Mouse (Mus musculus) skeletal muscle tissue, adult 2 months (tissue): ENCODE data around the gene Haus2.

ENCODE experiments used
- DNase-seq: peaks from one replicate; pipeline ENCODE4 v3.0.0-alpha.2; 2012; ENCODE audit warnings: low read depth, low spot score

The Haus2 gene

GRCm38 (mm10) chr2:120663491-120664154 lies 54.4 kb downstream of the Haus2 start:
- DNase-seq = no peak

- no peak for DNase-seq
Measured at GRCm38 (mm10) chr2:120667446-120667845, 58.3 kb downstream of the Haus2 start.

GRCm38 (mm10) chr2:120670253-120670652 lies 61.1 kb downstream of the Haus2 start:
- no peak for DNase-seq
